Mouse (Mus musculus): ENCODE results near the gene Dclk1.

Dclk1 gene

DNA sequence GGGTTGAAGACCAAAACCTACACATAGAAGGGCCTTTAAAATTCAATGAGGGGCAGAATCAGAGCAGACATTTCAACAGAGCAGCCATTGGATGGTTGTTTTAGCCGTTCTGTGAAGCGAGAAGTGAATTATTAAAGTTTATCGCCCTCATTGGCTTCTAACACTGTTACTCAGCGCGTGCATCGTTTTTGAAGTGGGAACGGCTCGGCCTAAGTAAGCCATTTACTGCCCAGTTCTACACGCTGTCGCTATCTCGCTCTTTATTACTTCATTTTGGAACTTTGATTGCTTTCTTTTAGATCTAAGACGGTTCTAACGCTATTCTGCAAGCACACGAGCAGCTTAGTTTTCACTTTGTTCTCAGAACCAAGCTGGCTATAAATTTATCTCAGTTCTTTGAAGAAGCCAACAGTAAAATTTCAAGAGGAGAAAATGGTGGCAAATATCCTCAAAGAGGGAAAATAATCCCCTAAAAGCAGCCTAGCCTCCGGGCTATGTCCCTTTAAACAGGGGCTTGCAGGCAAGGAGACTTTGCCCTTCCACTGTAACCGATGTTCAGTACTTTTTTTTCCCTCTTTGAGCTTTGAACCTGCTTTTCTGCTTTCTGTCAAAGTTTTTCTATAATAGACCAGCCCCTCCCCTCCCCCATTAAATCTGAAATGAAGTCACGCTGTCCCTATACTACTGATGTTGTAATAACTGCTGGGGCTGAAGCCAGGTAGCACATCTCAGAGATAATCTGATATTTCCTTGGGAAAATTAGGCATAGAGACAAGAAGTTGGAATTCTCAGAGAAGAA is 290.2 kb downstream of the Dclk1 start:
- intact Hi-C loops (cut with DNase I): no loop called here

DNA sequence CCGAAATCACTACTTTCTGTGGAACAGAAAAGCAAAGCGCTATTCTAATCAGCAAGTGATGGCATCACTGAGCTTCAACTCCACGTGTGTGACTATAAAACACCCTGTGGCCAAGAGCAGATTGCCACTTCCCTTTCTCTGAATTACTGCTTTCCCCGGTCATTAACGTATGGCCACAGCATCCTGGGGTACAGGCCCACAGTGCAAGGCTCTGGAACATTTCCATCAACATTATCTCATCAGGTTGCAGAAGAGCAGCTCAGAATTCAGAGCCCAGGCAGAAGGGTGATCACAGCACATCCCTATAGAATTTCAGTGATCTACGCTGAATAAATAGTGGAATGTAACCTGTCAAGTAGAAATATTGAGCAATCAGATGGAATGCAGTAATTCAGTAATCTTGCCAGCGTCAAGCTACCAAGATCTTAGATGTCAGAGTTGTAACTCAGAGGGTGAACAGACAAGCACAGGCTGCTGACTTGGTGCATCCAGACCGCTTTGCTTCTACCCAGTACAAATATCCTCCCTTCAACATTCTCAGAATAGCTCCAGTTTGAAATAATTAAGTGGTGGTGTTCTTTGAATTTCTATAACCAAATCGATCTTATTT is 293.5 kb downstream of the Dclk1 start:
- intact Hi-C loops (cut with DNase I): no loop called here

DNA sequence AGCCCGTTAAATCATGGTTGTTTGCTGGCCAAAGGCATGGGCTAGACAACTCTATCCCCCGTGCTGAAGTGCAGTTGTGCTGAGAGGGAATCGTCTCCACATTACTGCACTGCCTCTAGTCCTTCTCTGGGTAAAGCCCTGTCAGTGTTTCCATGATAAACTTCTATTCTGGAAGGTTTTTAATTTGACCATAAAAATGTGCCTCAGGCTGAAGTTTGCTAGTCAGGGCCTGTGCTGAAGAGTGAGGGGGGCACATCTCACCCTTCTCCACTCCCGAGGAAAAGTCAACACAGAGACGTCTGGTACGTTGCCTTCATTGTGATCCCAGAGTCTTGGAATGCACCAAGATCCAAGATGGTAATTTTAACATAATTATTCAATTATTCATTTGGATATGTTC is 294.7 kb downstream of the Dclk1 start:
- intact Hi-C loops (cut with DNase I): no loop called here

DNA sequence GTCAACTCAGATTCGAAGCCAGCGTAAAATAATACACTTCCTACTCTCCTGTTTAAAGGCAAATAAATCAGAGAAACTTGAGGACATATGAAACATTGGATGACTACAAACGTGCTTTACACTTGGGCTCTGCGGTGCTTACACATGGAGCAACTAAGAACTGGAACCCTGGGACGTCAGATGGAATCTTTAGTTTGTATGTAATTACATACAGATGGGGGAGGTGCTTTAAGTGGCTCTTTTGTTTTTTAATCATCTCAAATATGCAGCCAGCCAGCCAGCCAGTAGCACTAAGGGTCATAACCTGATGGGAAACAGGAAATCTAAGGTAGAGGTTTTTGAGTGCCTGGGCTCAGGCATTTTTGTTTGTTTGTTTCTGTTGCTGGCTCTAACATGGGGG is 295.6 kb downstream of the Dclk1 start:
- intact Hi-C loops (cut with DNase I): no loop called here

GRCm38 (mm10) chr3:55539400-55539799 is 297.2 kb downstream of the Dclk1 start:
- intact Hi-C loops (cut with DNase I): no loop called here

DNA sequence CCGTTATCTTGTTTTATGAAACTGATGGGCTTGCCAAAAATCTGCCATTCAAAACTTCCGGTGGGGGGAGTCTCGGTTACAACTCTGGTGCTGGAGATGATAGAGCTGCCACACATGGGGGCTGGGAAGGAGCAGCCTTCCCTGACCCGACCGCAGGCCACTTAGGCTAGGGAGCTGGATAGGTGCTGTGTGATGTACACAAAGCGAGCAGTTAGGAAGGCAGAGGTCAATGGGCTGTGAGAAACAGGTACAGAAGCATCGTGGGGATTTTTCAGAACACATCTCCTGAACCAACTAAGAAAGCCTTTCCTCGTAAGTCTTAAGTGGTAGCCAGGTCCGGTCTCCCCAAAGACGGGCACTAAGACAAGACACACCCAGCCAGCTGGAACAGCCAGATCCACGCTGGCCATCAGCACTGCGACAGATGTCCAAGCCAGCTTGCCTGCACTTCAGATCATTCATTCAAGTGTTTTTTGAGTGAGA is 297.7 kb downstream of the Dclk1 start:
- intact Hi-C loops (cut with DNase I): no loop called here

GRCm38 (mm10) chr3:55540406-55541140 is 298.4 kb downstream of the Dclk1 start:
- intact Hi-C loops (cut with DNase I): no loop called here

DNA sequence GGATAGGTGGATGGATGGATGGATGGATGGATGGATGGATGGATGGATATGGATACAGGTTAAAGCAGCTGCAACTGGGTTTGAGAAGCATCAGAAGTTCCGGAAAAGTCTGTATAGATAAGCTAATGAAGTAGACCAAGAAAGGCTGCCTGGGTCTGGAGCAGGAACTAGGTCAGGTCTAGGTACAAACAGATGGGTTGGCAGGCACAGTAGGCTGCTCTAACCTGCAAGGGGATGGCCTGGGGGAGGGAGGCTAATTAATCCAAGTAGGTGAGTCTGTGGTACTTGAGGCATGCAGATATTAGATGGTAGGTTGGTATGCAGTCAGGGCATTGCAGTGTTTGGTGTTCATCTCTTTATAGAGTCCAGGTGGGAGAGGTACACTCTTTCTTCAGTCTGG is 299.6 kb downstream of the Dclk1 start:
- intact Hi-C loops (cut with DNase I): no loop called here

GRCm38 (mm10) chr3:55542310-55542709 is 300.1 kb downstream of the Dclk1 start:
- intact Hi-C loops (cut with DNase I): no loop called here

- intact Hi-C loops (cut with DNase I): no loop called here
Observed at GRCm38 (mm10) chr3:55542947-55543346, 300.8 kb downstream of the Dclk1 start.

DNA sequence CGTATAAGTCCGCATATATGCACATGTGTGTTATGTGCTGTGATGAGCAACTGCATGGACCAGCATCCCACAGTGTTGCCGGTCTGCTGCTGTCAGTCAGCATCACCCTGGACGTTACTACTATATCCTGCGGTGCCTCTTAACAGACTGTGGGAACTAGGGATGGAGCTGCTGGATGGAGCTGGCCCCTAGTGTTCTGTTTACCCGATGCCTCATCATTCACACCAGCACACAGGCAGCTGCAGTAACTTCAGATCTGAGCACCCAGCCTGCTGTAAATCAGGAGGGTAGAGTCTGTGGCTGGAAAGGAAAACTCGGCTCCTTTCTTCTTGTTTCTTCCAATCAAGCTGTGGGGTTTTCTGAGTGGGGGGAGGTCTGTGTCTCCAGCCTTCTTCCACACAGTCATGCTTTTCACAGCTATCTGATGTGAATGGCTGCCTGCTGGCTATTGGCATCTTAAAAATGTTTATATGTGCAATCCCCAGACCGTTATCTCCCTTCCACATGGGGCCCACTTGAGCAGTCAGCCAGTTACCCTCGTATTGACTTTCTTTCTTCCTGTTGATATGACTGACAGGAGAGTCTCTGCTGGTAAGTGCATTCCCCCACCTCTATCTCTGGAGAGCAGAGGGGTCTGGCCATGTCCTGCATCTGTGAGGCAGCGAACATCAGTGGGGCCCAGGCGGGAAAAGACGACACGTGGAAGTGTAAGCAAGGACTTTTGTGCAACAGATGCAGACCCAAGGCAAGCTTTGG is 301.9 kb downstream of the Dclk1 start:
- intact Hi-C loops (cut with DNase I): no loop called here

DNA sequence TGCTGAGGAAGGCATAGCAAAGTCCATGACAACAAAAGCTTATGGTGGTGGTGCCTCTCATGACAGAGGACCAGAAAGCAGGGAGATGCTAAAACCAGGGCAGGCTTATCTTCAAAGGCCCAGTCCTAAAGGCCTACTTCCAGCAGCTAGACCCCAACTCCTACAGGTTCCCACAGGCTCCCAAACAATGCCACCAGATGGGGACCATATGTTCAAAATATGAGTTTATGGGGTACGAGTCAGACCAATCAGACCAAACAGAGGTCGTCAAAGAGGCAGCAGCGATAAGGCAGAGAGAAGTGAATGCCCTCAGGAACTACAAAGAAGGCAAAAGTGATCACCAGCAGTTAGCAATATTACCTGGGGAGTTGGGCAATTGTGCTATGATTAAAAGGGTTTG is 303.1 kb downstream of the Dclk1 start:
- intact Hi-C loops (cut with DNase I): no loop called here

DNA sequence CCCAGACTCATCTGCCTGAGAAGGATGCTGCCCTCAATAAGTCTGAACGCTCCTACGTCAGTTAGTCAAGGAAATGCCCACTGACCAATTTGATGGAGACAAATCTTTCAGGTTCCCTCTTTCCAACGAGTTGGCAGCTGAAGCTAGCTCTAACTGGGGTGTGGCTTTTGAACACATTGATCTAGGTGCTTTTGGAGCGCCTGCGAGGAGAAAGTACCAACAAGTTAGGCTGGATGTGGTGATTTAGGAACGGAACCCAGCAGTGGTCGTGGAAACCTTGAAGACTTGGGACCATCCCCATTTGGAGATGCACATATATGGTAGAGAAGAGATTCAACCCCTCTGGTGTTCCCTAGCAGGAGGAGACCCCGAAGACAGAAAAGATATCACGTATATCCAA is 303.8 kb downstream of the Dclk1 start:
- intact Hi-C loops (cut with DNase I): no loop called here

GRCm38 (mm10) chr3:55547106-55547505 is 304.9 kb downstream of the Dclk1 start:
- intact Hi-C loops (cut with DNase I): no loop called here

DNA sequence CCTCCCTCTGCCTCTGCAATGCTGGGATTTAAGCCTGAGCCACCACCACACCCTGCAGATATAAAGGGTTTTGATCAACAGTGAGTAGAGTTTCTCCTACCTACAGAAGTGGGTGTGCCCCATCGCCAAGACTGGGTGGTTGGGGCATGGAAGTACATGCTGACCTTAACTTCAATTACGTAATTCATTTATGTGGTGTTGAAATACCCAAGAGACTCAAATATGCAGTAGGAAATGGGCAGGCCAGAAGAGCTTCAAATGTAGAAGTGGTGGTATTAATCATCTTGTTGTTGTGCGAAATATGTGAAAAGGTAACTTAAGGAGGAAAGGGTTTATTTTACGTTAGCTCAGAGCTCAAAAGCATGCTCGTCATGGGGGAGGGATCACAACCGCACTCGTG is 307.2 kb downstream of the Dclk1 start:
- intact Hi-C loops (cut with DNase I): no loop called here

DNA sequence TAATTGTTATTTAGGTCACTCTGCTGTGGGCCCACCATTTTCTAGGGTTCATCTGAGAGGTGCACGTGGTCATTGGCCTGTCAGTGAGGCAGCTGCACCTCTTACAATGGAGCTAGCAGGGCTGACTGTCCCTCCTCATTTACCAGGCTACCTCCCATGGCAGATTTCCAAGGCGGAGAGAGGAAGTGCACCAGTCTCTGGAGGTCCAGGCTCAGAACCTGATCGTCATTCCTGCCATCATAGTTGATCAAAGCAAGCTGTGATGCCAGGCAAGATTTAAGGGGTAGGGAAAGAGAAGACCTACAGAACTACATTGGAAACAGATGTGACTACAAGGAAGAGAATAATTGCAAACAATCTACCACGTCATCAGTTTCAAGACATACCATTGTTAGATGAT is 308.8 kb downstream of the Dclk1 start:
- intact Hi-C loops (cut with DNase I): no loop called here

DNA sequence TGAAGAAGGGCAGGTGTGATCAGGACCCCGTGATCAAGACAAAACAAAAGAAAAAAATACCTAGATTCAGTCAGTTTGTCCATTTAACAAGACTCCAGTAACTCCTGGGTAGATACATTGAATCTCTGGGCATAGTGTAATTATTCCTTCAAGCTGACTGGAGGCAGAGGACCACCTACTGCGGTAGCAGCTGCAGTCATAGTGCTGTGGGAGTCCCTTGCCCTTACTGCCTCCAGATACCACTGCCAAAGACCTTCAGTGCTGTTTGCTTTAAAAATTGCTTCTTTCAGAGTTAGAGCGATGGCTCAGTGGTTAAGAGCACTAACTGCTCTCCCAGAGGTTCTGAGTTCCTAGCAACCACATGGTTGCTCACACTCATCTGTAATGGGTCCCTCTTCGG is 309.7 kb downstream of the Dclk1 start:
- intact Hi-C loops (cut with DNase I): no loop called here

- intact Hi-C loops (cut with DNase I): no loop called here
Observed at GRCm38 (mm10) chr3:55553031-55553430, 310.9 kb downstream of the Dclk1 start.

- intact Hi-C loops (cut with DNase I): no loop called here
Observed at GRCm38 (mm10) chr3:55555848-55556247, 313.7 kb downstream of the Dclk1 start.

DNA sequence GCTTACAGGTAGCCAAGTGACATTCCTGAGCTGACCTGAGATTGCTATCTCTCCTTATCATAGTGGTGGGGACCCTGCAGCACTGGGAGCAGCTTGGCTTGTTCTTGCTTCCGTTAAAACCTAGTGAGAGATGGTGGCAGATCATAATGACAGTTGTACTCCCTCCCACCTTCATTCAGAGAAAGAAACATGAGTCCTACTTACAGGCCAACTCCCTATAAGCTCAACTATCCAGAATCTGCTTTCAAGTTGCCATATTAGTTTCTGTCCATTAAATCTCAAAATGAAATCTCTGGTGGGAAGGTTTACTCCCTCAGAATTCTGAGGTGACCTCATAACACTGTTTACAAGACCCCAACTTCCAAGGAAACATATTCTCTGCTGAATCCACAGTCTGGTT is 316.4 kb downstream of the Dclk1 start:
- intact Hi-C loops (cut with DNase I): no loop called here

DNA sequence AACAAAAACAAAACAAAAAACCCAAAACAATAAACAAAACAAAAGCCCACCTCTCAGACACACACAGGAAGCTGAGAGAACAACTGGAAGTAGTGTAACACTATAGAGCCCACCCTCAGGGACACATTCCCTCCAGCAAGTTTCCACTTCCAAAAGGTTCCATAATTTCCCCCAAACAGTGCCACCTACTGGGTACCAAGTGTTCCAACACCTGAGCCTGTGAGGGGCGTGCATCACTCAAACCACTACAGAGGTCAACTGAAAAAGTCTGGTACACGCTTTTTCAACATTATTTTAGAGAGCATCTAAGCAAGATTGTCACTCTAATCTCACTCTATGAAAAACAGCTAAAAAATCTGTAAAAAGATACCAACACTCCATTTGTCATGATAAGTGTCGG is 325.3 kb downstream of the Dclk1 start:
- intact Hi-C loops (cut with DNase I): loop anchor here (5.0 kb wide), 1 partner anchor 45 kb away; no protein-coding TSS in a partner anchor
